ENCODE assay signal across 15 mouse cellular contexts in the genomic region with DNA sequence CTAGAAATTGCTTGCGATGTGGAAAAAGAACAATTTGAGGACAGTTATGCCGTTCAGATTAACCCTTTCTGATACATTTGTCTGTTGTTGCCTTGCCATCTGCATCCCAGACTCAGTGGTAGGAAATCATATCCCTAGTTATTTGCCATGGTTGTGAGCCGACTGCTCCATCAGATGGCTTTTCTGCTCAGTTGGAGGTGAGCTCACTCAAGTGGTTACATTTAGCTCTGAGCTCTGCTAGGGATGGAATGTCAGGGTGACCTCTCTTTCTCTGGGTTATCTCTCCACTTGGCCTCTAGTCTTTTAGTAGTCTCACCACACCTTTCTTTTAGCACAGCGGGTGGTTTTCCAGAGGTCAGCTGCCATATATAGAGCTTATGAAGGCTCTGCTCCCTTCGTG.
A peak's percentile ranks its signal among the peaks of the same experiment; 100 is the strongest.
DNase-seq lines count a peak whose midpoint lies in the region; ATAC-seq and TF ChIP-seq lines count a peak whose summit lies in the region.
"Had no signal": no experiment of that assay in that cellular context is flagged by ENCODE, and none has a peak within 500 bp of the region (broad histone marks: within the 10 kb centered on the region; RNA-seq: fewer than 3 reads in every experiment).

No protein-coding gene starts in this region.

- H3K4me1 ChIP-seq in midbrain, embryonic 16.5 days (ENCODE audit: control insufficient read depth, insufficient read depth, low read length): peaks cover 2% of the 10 kb centered on the region; the same call in 1 of the 2 replicates
- no peaks in the 10 kb centered on the region for H3K4me1 ChIP-seq in midbrain, embryonic 13.5 days (replicated peaks)
- 0 out of 2 replicates have a peak, but pooled peaks cover 5% of the 10 kb centered on the region for H3K4me1 ChIP-seq in forebrain, postnatal 0 days (ENCODE audit: insufficient read depth)
- H3K4me1 ChIP-seq: midbrain, embryonic 12.5 days had no signal

- no peaks in the 10 kb centered on the region for H3K27me3 ChIP-seq in midbrain, embryonic 16.5 days (ENCODE audit: control insufficient read depth, insufficient read depth, low read depth, low read length)
- H3K27me3 ChIP-seq in midbrain, embryonic 13.5 days: no peaks in the 10 kb centered on the region
- no peaks in the 10 kb centered on the region for H3K27me3 ChIP-seq in forebrain, postnatal 0 days (ENCODE audit: insufficient read depth, low read length)
- H3K27me3 ChIP-seq: CH12.LX; midbrain, embryonic 12.5 days had no signal

- no peak overlapping the region for H3K4me2 ChIP-seq in midbrain, embryonic 16.5 days (ENCODE audit: low read length)
- no peak overlapping the region for H3K4me2 ChIP-seq in midbrain, embryonic 13.5 days (replicated peaks)
- peak overlapping the region; percentile 28 for H3K4me2 ChIP-seq in forebrain, postnatal 0 days (ENCODE audit: low read depth)
- H3K4me2 ChIP-seq: liver, embryonic 11.5 days; midbrain, embryonic 12.5 days had no signal

- TF ChIP-seq CTCF in forebrain, postnatal 0 days (IDR thresholded peaks at IDR 0.05; ENCODE audit: low read depth): no peak

- no peaks in the 10 kb centered on the region for H3K9me3 ChIP-seq in midbrain, embryonic 16.5 days (replicated peaks; ENCODE audit: control insufficient read depth, low read length, poor library complexity, severe bottlenecking)
- no peaks in the 10 kb centered on the region for H3K9me3 ChIP-seq in midbrain, embryonic 13.5 days
- no peaks in the 10 kb centered on the region for H3K9me3 ChIP-seq in forebrain, postnatal 0 days (ENCODE audit: low read length)
- H3K9me3 ChIP-seq: midbrain, embryonic 12.5 days had no signal

- peak; percentile 21 for DNase-seq in heart, adult 8-10 months (ENCODE audit: low spot score)
- DNase-seq in heart, postnatal 36 days: no peak
- no peak for DNase-seq in forebrain, postnatal 0 days
- DNase-seq in lung, postnatal 10 days: no peak
- DNase-seq in thymus, postnatal 14 days: no peak
- DNase-seq: adrenal gland, postnatal 25 days; kidney, postnatal 14 days; lung, postnatal 14 days; thymus, postnatal 4 days had no signal

- no peaks in the 10 kb centered on the region for H3K36me3 ChIP-seq in midbrain, embryonic 16.5 days (ENCODE audit: control insufficient read depth, insufficient read depth, low read length)
- no peaks in the 10 kb centered on the region for H3K36me3 ChIP-seq in midbrain, embryonic 13.5 days
- no peaks in the 10 kb centered on the region for H3K36me3 ChIP-seq in forebrain, postnatal 0 days (ENCODE audit: insufficient read depth)
- H3K36me3 ChIP-seq: midbrain, embryonic 12.5 days had no signal

- no peak overlapping the region for H3K4me3 ChIP-seq in midbrain, embryonic 16.5 days (ENCODE audit: low read depth, low read length)
- H3K4me3 ChIP-seq in midbrain, embryonic 13.5 days (replicated peaks): no peak overlapping the region
- no peak overlapping the region for H3K4me3 ChIP-seq in forebrain, postnatal 0 days (ENCODE audit: low read depth, low read length)
- H3K4me3 ChIP-seq: gastrocnemius, adult 2 months; midbrain, embryonic 12.5 days had no signal

- ATAC-seq in midbrain, embryonic 16.5 days: no peak
- no peak for ATAC-seq in midbrain, embryonic 13.5 days
- peak; percentile 39 for ATAC-seq in forebrain, postnatal 0 days

- H3K27ac ChIP-seq in midbrain, embryonic 16.5 days (ENCODE audit: low read length): peak overlapping the region; percentile 31
- H3K27ac ChIP-seq in midbrain, embryonic 13.5 days: no peak overlapping the region
- 0 out of 2 replicates have a peak overlapping the region, but pooled peaks have one; percentile 54 for H3K27ac ChIP-seq in forebrain, postnatal 0 days (ENCODE audit: low read depth, low read length)
- H3K27ac ChIP-seq: gastrocnemius, adult 2 months; midbrain, embryonic 12.5 days had no signal

- intact Hi-C loops in heart, postnatal 36 days (cut with DNase I): no loop called here

- WGBS in midbrain, embryonic 16.5 days: 60% methylated on average over 5 of the region's 5 CpGs
- 76% methylated on average over 5 of the region's 5 CpGs for WGBS in midbrain, embryonic 13.5 days
- WGBS in forebrain, postnatal 0 days: 56% methylated on average over 5 of the region's 5 CpGs

- no peak overlapping the region for H3K9ac ChIP-seq in midbrain, embryonic 16.5 days (ENCODE audit: low read depth, low read length)
- no peak overlapping the region for H3K9ac ChIP-seq in midbrain, embryonic 13.5 days (replicated peaks)
- no peak overlapping the region for H3K9ac ChIP-seq in forebrain, postnatal 0 days
- H3K9ac ChIP-seq: midbrain, embryonic 12.5 days had no signal
